Mouse (Mus musculus) embryonic fibroblast, embryonic 13.5 days (primary cell): ENCODE measurements around the gene Rapgef2. TPM values are rescaled to one million over a fixed set of nuclear protein-coding genes. Genes with fewer than 3 reads are reported as not detected.

ENCODE experiments used
- H3K27ac ChIP-seq: 2 replicates; pipeline ENCODE4 v1.5.1; 2012; ENCODE audit warnings: low read length, control low read depth, inconsistent platforms; ENCODE audit not compliant: insufficient read depth
- H3K4me1 ChIP-seq: 2 replicates; pipeline ENCODE4 v1.6.1; 2011; ENCODE audit warnings: low read length; ENCODE audit not compliant: control insufficient read depth, insufficient read depth
- H3K4me3 ChIP-seq: 2 replicates; pipeline ENCODE4 v1.5.1; 2011; ENCODE audit warnings: mild to moderate bottlenecking, control low read depth, low read length; ENCODE audit not compliant: insufficient read depth
- CTCF ChIP-seq: IDR thresholded peaks from 2 replicates; pipeline ENCODE4 v1.5.1; 2011; ENCODE audit warnings: mild to moderate bottlenecking, control low read depth, low read length, moderate library complexity, borderline replicate concordance; ENCODE audit not compliant: insufficient read depth
- POLR2A ChIP-seq: IDR thresholded peaks from 2 replicates; pipeline ENCODE4 v1.6.1; 2011; ENCODE audit warnings: low read depth, mild to moderate bottlenecking, control low read depth, low read length, moderate library complexity
- polyA plus RNA-seq: library from polyadenylated mRNA; stranded (reverse); fragments of >200 nt; gene quantifications from 2 replicates; pipeline ENCODE4 v1.2.4, GENCODE M21; 2011; ENCODE audit warnings: low read depth; ENCODE audit not compliant: missing spikeins, insufficient read length

The Rapgef2 gene
- polyA plus RNA-seq, 1 experiment: 21.7 TPM

DNA sequence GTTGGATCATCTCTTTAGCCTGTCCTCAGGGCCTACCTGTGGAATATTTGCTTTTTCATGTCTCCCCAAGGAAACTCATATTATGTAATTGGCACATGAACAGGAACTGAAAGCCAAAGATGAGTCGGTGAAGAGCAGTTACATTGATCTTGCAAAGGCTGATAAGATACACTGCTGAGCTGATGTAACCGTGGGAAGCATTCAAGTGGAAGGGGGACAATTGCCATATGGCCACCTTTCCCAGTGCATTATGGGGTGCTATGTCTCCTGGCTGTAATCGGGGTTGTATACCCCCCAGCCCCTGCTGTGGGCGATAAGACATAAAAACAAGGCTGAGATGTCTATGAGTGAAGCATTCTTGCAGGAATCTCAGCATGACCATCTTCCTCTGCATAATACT lies 268.9 kb downstream of the Rapgef2 start:
- Histone ChIP-seq H3K4me1 (no peaks in the 10 kb centered on the region), H3K27ac (no peak overlapping the region), H3K4me3 (no peak overlapping the region)
- TF ChIP-seq POLR2A (no peak), CTCF (no peak)

DNA sequence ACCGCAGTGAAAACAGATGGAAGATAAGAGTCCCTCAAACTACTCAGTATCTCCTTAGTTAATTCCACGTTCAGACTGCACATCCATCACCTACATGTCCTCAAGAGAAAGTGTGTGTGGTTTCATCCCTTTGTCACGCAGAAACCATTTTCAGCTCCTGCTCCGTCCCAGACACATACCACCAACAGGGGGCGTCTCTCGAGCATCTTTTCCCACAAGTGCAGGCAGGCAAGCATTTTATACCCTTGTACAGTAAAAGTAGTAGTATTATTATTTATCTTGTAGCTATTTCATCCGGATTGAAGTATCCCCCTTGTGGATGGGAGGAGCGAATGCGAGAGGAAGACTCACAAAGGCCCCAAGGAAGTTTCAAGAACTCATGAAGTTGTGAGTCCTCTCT lies 269.5 kb downstream of the Rapgef2 start:
- no peak overlapping the region for H3K4me3 ChIP-seq
- H3K4me1 ChIP-seq: no peaks in the 10 kb centered on the region
- no peak for TF ChIP-seq CTCF
- no peak for TF ChIP-seq POLR2A
- H3K27ac ChIP-seq: no peak overlapping the region

DNA sequence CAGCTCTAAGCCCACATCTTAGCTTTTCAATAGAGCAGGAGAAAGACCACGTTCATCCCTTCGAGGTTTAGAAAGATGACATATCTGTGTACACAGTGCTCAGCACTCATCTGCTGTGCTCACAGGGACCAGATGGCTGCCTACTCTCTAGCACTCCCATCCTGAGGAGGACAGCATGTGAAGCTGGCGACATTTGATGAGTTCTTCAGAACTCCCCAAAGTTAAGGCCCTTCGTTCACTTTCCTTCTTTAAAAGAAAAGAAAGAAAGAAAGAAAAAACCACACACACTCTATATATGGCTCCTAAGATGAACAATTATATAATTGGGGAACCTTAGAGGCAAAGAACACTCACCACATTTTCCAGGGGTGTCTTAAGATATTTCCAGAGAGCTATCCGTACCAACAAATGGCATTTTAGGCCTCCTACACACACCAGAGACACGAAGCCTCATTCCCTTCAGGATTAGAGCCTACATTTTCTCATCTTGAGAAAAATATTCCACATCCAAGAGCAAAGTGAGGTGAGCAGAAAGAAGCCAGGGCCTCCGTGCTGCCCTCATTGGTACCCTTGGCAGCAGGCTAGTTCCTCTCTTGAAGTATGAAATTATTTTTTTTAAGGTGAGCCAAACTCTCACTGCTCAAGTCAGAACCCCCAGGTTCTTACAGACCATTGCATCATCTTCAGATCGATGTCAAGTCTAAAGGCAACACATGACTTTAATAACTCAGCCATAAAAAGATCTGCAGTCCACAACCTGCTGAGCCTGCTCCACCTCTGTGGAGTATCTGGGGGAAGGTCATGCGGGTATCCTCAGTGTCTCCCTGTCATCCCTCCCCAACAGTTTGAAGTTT lies 270.5 kb downstream of the Rapgef2 start:
- TF ChIP-seq POLR2A (no peak), CTCF (no peak)
- Histone ChIP-seq H3K4me1 (no peaks in the 10 kb centered on the region), H3K27ac (no peak overlapping the region), H3K4me3 (no peak overlapping the region)

Other genes with a start within 250 kb of the Rapgef2 start
- gene Gm17359, start 50.1 kb upstream of the Rapgef2 start, polyA plus RNA-seq: not detected in 2 replicates